Mouse (Mus musculus): ENCODE results near the gene Rbfox1. TPM values are rescaled to one million over a fixed set of nuclear protein-coding genes. Genes with fewer than 3 reads are reported as not detected.

Gene Rbfox1
- total and polyA plus RNA-seq, 3 experiments = 31.6 to 58.1 (median 52.9) TPM

DNA sequence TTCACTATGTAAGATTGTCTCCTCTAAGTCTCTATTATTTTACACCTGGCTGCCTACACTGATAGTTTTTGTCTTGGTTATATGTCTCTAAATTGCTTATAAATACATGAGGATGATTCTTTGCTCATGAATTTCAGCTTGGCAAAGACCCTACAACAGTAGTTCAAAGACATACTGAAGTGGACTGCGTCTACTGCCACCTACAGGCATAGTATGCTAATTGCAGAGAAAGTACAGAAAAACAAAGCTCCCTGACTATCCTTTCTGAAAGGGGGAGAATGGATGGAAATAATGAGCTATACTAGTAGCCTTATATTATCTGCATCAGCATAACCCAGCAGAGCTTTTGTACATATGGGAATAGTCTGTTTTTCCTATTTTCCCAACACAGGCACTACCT, 1390.7 kb downstream of the Rbfox1 start:
- DNase-seq = no peak
- Histone ChIP-seq H3K79me2 (replicated peaks; ENCODE audit: control insufficient read depth, insufficient read depth, low read length) (no peaks in the 10 kb centered on the region), H3K27ac (no peak overlapping the region), H3K4me1 (ENCODE audit: control insufficient read depth, insufficient read depth, low read length) (peaks cover 4% of the 10 kb centered on the region), H3K27me3 (ENCODE audit: control insufficient read depth, insufficient read depth, low read length) (no peaks in the 10 kb centered on the region), H3K4me3 (no peak overlapping the region), H3K36me3 (ENCODE audit: control insufficient read depth, insufficient read depth, low read length) (peaks cover 13% of the 10 kb centered on the region), H3K9ac (ENCODE audit: low read depth, low read length) (no peak overlapping the region)
- TF ChIP-seq EP300 (IDR thresholded peaks at IDR 0.05; ENCODE audit: insufficient read depth, low read depth, low read length) = no peak
- no peak for TF ChIP-seq POLR2A (IDR thresholded peaks at IDR 0.05; ENCODE audit: insufficient read depth, low read depth, low read length)
- peak; percentile 84 for TF ChIP-seq CTCF (IDR thresholded peaks at IDR 0.05)
- intact Hi-C loops (cut with DNase I) = loop anchor here (2.0 to 5.0 kb wide), 2 partner anchors 139 to 229 kb away; no protein-coding TSS in a partner anchor
- WGBS = 42% methylated on average over 1 of the region's 1 CpGs

DNA sequence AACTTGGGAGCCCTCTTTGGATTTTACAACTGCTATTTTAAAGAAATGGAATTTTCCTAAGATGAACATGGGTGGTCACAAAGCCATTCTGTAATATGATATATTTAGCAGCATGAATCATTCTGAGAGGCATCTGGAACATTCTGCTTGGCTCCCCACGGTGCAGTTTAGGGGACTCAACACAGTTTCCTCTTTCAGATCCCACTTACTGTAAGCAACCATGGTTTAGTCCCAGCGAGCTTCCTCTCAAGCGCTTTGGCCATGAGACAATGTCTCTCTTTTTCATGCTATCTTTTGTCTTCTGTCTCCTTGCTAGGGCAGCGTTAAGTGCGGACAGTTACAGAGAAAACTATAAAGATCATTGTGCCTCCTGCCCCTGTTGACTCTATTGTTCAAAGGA, 1394.4 kb downstream of the Rbfox1 start:
- Histone ChIP-seq H3K36me3 (ENCODE audit: control insufficient read depth, insufficient read depth, low read length) (peaks cover 13% of the 10 kb centered on the region), H3K27ac (peak overlapping the region; percentile 53), H3K79me2 (replicated peaks; ENCODE audit: control insufficient read depth, insufficient read depth, low read length) (no peaks in the 10 kb centered on the region), H3K27me3 (ENCODE audit: control insufficient read depth, insufficient read depth, low read length) (no peaks in the 10 kb centered on the region), H3K4me1 (ENCODE audit: control insufficient read depth, insufficient read depth, low read length) (peaks cover 4% of the 10 kb centered on the region), H3K4me3 (no peak overlapping the region), H3K9ac (ENCODE audit: low read depth, low read length) (0 out of 2 replicates have a peak overlapping the region, but pooled peaks have one; percentile 25)
- DNase-seq = peak; percentile 21 to 22
- 17% methylated on average over 5 of the region's 5 CpGs for WGBS
- TF ChIP-seq POLR2A (IDR thresholded peaks at IDR 0.05; ENCODE audit: insufficient read depth, low read depth, low read length) (no peak), EP300 (IDR thresholded peaks at IDR 0.05; ENCODE audit: insufficient read depth, low read depth, low read length) (no peak), CTCF (IDR thresholded peaks at IDR 0.05) (no peak)
- intact Hi-C loops (cut with DNase I) = loop anchor here (5.0 kb wide), 1 partner anchor 232 kb away; no protein-coding TSS in a partner anchor

DNA sequence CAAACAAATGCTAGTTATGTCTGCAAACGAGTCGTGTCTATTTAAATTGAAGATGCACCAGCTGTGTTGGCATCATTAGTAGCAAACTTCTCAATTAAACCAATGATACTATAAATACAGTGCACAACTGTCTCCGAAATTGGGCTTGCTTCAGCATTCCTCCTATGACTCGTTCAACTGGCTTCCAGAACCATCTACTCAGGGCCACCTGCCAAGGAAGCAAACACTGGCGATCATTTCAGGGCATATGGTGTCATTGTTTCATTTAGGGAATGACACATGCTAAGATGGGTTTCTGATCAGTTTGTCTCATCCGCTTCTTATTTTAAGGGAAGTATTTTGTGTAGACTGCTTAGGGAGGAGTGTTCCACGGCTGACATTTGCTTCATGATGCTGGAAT, 1397.1 kb downstream of the Rbfox1 start:
- Histone ChIP-seq H3K9ac (ENCODE audit: low read depth, low read length) (no peak overlapping the region), H3K27me3 (ENCODE audit: control insufficient read depth, insufficient read depth, low read length) (no peaks in the 10 kb centered on the region), H3K79me2 (replicated peaks; ENCODE audit: control insufficient read depth, insufficient read depth, low read length) (no peaks in the 10 kb centered on the region), H3K36me3 (ENCODE audit: control insufficient read depth, insufficient read depth, low read length) (peaks cover 13% of the 10 kb centered on the region), H3K4me3 (no peak overlapping the region), H3K27ac (no peak overlapping the region), H3K4me1 (ENCODE audit: control insufficient read depth, insufficient read depth, low read length) (peaks cover 4% of the 10 kb centered on the region)
- WGBS = 64% methylated on average over 7 of the region's 7 CpGs
- no peak for TF ChIP-seq EP300 (IDR thresholded peaks at IDR 0.05; ENCODE audit: insufficient read depth, low read depth, low read length)
- peak; percentile 30 to 36 for DNase-seq
- intact Hi-C loops (cut with DNase I) = no loop called here

DNA sequence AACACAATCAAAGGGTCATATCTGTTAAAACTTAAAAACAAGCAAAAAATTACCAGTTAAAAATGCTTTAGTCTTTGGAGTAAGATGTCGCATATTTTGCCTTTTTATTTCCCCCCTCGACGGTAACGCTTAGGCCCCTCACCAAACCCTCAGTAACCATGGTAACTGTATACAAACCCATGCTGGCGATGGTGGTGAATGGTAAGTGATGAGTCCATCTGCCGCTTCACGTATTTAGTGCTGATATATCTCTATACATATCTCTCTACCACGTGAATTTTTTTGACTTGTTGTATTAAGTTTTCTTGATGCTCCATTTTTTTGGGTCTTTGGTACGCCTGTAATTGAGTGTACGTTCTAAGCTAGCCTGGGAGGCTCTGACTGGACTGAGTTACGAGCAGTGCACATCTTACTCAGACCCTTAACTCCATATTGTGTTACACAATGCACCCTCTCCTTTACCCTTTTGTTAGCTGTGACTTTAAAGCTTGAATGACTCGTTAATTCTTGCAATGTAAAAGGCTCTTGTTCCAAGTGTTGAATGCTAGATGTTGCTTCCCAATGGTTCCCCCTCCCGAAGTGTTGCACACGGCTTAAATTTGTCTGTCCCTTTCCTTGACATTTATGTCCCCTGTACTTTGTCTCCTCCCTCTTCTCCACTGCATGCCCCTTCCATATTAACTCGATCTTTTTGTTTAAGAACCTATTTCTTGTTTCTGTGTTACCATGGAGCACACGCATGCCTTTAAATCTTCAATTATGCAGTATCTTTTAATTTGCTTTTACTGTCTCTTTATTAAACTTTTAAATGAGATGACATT, 1408.0 kb downstream of the Rbfox1 start:
- no peaks in the 10 kb centered on the region for H3K36me3 ChIP-seq (ENCODE audit: control insufficient read depth, insufficient read depth, low read length)
- no peak overlapping the region for H3K27ac ChIP-seq
- intact Hi-C loops (cut with DNase I) = no loop called here
- H3K9ac ChIP-seq (ENCODE audit: low read depth, low read length) = no peak overlapping the region
- 89% methylated on average over 16 of the region's 16 CpGs for WGBS
- TF ChIP-seq EP300 (IDR thresholded peaks at IDR 0.05; ENCODE audit: insufficient read depth, low read depth, low read length) (no peak), CTCF (IDR thresholded peaks at IDR 0.05) (no peak), POLR2A (IDR thresholded peaks at IDR 0.05; ENCODE audit: insufficient read depth, low read depth, low read length) (no peak)
- H3K4me1 ChIP-seq (ENCODE audit: control insufficient read depth, insufficient read depth, low read length) = no peaks in the 10 kb centered on the region
- no peak overlapping the region for H3K4me3 ChIP-seq
- no peak for DNase-seq
- H3K27me3 ChIP-seq (ENCODE audit: control insufficient read depth, insufficient read depth, low read length) = no peaks in the 10 kb centered on the region
- no peaks in the 10 kb centered on the region for H3K79me2 ChIP-seq (replicated peaks; ENCODE audit: control insufficient read depth, insufficient read depth, low read length)

DNA sequence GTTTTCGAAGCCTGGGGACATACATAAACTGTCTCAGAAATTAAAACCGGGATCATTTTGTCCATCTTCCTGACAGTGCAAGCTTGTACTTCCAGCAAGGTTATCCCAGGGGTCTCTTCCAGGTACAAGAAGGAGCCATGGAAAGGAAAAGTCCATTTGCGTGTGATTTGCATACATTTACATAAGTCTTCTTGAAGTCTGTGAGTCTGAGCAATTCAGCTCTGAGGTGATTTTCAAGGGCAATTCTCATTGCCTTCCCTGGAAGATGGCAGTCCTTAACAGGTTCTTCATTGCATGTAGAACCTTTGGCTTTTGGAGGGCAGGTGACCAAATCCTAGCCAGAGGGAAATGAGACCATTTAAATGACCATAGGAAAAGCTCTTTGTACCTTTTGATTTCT, 1417.3 kb downstream of the Rbfox1 start:
- DNase-seq = no peak
- no peak overlapping the region for H3K9ac ChIP-seq (ENCODE audit: low read depth, low read length)
- H3K79me2 ChIP-seq (replicated peaks; ENCODE audit: control insufficient read depth, insufficient read depth, low read length) = no peaks in the 10 kb centered on the region
- intact Hi-C loops (cut with DNase I) = no loop called here
- TF ChIP-seq POLR2A (IDR thresholded peaks at IDR 0.05; ENCODE audit: insufficient read depth, low read depth, low read length) (no peak), EP300 (IDR thresholded peaks at IDR 0.05; ENCODE audit: insufficient read depth, low read depth, low read length) (no peak), CTCF (IDR thresholded peaks at IDR 0.05) (no peak)
- no peak overlapping the region for H3K4me3 ChIP-seq
- H3K27ac ChIP-seq = no peak overlapping the region
- H3K4me1 ChIP-seq (ENCODE audit: control insufficient read depth, insufficient read depth, low read length) = no peaks in the 10 kb centered on the region
- H3K36me3 ChIP-seq (ENCODE audit: control insufficient read depth, insufficient read depth, low read length) = no peaks in the 10 kb centered on the region
- no peaks in the 10 kb centered on the region for H3K27me3 ChIP-seq (ENCODE audit: control insufficient read depth, insufficient read depth, low read length)
- WGBS = 76% methylated on average over 3 of the region's 3 CpGs

DNA sequence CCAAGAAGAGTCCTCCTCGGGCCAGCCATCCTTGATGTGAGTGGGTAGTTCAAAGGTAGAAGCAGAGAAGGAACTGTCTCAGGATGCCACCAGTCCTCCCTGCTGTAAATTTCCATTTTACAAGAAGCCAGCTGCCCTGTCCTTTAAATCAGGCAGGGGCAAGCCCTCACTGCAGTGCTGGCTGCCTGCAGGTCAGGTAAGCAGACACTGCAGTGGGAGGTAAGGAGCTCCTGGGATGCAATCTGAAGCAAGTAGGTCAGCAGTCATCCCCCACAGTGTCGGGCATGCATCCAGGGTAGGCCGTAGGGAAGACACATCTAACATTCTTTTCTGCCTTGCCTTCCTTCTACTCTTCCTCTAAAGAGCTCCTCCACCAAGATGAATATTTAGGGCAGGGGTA, 1444.0 kb downstream of the Rbfox1 start:
- H3K27me3 ChIP-seq (ENCODE audit: control insufficient read depth, insufficient read depth, low read length) = no peaks in the 10 kb centered on the region
- H3K79me2 ChIP-seq (replicated peaks; ENCODE audit: control insufficient read depth, insufficient read depth, low read length) = no peaks in the 10 kb centered on the region
- H3K4me1 ChIP-seq (ENCODE audit: control insufficient read depth, insufficient read depth, low read length) = no peaks in the 10 kb centered on the region
- no peak for DNase-seq
- no peaks in the 10 kb centered on the region for H3K36me3 ChIP-seq (ENCODE audit: control insufficient read depth, insufficient read depth, low read length)
- no peak overlapping the region for H3K9ac ChIP-seq (ENCODE audit: low read depth, low read length)
- TF ChIP-seq POLR2A (IDR thresholded peaks at IDR 0.05; ENCODE audit: insufficient read depth, low read depth, low read length) (no peak), CTCF (IDR thresholded peaks at IDR 0.05) (no peak), EP300 (IDR thresholded peaks at IDR 0.05; ENCODE audit: insufficient read depth, low read depth, low read length) (no peak)
- H3K4me3 ChIP-seq = no peak overlapping the region
- intact Hi-C loops (cut with DNase I) = no loop called here
- H3K27ac ChIP-seq = no peak overlapping the region
- 78% methylated on average over 3 of the region's 3 CpGs for WGBS
